Mouse (Mus musculus) naive thymus-derived CD4-positive, alpha-beta T cell, adult 2 months (primary cell): ENCODE results near the gene Nfasc.

ENCODE experiments used
- DNase-seq: peaks from one replicate; pipeline ENCODE4 v3.0.0-alpha.2; 2011; ENCODE audit warnings: low read depth

Gene Nfasc

DNA sequence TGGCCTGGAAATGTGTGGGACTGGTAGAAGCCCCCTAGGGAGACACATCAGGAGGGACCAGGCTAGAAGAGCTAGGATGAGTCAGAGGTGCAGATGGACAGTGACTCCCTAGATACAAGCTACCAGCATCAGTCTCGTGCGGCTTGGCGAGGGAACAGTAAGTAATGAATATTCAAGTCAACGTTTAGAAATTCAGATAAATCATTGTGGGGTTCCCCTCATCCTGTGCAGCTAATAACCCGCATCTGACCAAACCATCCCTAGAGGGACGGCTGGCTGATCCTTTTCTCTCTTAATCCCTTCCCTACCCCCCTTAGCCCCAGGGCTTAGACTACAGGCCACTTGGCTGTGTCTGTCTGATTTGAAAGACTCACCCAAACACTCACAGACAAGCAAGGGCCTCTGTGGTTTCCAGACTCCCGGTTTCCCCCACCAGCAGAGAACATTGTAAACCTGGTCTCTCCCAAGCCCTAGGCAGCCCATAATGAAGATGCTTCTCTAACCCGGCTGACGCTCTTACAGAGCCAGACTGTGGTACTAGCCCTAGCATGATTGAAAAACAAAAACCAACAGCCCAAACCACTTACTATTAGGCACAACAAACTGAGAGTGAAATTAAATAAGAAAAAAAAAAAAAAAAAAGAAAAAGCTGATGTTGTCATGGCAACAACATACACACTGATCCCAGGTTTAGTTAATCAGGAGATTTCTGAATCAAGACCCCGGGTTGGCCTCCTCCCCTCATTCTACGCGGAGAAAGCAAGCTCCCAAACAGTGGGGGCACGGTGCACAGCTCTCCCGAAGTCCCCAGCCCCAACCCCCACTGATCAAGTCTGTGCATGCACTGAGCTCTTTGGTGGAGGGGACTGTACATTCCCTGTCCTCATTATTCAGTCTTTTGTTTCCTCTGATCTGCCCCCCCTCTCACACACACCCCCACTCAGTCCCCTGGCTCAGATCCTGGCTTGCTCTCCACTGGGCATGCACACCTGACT lies 159.5 kb downstream of the Nfasc start:
- DNase-seq: no peak

DNA sequence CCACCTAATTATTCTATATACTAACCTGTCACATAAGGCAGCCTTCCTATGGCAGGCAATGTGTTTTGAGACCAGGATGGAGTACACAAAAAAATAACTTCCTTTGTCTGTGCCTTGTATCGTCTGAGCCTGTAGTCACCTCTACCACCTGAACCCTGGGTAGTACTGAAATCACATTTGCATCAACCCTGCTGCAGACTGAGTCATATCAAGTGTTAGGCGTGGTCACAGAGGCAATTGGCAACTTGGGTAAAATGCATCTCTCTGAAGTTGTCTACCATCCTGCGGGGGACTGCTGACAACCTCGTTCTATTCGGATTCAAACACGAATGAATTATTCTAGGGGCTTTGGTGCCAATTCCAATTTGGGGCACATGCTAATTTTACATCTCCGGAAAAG lies 161.5 kb downstream of the Nfasc start:
- no peak for DNase-seq

DNA sequence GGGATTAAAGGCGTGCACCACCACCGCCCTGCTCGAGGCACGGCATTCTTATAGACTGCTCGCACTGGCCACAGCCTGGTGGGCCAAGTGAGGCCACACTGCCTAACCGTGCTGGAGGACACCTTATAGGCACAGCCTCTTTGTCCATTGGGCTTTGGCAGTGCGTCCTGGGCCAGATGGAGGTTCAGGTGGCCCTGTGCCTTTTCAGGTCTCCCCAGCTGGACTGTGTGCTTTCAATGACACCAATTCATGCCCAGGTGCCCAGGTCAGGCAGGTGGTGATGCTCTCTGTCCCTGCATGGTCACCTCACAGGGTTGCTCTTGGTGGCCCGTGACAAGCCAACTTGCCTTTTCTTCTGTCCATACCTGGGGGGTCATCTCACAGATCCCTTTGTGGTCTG lies 164.8 kb downstream of the Nfasc start:
- DNase-seq: no peak

DNA sequence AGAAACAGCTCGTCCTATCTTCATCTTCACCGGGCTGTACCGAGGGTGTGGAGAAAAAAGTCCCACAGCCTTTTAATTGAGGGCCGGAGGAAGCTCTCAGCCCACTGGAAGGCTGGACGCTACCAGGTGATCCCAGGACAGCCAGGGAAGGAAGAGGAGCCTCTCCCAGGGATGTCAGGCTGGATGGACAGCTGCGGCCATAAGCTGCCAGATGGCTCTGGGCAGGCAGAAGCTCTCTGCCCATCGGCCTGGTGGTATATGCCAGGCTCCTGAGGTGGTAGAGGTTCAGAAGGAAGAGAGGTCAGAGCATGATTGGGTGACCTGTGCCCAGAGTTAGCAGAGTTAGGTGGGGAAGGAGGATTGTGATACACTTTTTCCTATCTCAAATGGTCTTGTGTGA lies 168.7 kb downstream of the Nfasc start:
- no peak for DNase-seq

DNA sequence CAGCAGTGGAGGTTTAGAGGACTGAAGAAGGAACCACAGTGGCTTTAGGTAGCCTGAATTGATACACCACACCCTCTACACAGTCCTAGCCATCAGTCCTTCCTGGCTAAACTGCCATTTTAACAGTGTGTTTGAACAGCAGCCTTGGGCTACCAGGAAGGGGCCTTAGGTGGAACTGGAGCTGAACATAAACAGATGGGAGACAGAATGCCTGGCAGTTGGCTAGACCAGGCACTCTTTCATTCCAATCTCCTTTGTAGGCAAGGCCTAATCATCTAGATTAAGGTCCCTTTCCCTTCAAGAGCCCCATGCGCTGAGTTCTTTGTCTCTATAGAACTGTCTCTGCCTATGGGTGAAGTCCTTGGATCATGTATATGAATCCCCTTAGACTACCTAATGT lies 170.0 kb downstream of the Nfasc start:
- DNase-seq: no peak

DNA sequence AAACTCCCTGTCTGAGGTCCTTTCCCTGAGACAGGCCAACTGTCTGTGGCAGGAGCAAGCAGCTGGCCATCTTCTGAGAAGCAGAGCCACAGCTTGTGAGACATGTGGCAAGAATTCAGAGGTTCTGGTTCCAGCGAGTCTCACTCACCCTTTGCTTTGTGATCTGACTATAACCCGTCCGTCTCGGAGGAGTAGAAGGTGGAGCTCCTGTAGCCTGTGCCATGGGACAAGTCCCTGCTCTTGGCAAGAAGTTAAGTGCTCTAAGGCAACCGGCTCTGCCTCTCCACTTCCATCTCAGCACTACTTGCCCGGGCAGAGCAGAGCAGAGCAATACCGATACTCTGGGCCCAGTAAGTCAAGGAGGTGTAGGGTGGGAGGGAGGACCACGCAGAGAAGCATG lies 170.7 kb downstream of the Nfasc start:
- DNase-seq: no peak

DNA sequence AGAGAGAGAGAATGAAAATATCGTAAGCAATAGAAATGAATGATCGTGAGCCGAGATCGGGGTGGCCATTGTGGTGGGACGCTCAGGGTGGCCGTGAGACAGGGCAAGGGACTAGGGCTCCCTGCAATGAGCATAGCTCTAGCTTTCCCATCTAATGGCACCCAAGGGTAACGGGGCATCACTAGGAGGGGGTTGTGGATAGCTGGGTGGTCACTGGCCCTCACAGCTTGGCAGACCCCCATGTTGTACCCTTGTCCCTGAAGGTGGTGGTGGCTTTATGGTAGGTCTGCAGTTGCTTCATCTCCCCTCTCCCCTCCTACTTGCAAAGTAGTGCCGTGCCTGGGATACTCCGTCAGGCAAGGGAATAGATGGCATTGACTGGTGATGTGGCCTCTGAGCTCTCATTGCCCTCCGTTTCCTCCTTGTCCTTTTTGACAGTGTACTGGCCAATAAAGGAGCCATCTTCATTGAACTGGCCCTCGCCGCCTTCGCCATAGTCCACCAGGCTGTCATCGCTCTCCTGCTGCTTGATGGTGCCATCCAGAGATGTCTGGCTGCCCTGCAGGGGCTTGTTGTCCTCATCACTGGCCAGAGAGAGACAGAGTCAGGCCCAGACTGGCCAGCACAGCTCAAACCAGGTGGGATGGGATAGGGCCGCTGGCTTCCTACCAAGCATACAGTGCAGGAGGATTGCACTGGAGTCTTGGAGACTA lies 171.4 kb downstream of the Nfasc start:
- no peak for DNase-seq

DNA sequence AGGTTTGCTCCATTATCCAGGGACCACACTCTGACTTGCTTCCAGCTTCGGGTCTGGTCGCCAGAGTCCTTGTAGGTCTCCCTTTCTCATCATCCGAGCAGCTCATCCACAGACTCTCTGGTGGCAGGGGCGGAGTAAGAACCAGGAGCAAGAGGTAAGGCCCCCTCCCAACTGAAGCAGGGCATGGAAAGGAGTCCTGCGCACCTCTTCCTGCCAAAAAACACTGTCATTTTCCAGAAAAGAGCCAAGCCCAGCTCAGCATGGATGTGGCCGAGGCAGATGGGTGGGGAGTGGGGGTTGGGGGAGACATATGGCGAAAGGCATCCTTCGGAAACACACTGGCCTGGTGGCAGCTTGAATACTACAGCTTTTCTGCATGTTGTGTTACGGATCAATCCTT lies 172.1 kb downstream of the Nfasc start:
- DNase-seq: no peak

DNA sequence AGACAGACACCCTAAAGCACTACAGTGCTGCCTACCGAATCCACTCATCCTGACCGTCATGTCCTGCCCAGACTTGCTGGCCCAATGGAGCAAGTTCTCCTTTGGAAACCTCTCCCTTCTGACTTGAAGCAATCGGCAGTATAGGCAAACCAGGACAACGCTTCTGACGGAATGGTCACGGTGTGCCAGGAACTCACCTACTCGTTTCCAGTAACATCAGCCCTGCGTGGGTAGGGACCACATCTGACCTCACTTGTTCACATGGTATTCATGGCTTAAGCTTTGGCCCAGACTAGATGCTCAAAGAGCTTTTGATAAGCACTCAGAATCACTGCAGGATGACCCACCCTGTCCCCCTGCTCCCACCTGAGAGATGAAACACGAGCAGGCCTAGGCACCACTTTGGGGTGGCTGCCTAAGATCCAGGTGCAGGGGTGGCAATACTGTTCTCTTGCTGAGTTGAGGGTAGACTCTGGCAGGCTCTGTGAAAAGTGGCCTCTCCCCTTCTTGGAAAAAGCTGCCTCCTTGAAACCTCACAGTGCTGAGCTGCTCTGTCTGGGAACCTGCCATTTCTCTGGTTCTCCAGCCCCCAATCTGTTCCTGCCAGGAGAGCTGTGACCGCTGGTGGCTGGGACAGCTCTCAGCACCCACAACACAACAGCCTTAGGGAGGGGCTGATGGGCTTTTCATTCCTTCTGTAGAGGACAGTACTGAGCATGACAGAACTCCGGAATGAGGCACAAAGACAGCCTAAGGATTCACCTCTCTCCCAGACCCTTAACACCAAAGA lies 174.1 kb downstream of the Nfasc start:
- DNase-seq: no peak

DNA sequence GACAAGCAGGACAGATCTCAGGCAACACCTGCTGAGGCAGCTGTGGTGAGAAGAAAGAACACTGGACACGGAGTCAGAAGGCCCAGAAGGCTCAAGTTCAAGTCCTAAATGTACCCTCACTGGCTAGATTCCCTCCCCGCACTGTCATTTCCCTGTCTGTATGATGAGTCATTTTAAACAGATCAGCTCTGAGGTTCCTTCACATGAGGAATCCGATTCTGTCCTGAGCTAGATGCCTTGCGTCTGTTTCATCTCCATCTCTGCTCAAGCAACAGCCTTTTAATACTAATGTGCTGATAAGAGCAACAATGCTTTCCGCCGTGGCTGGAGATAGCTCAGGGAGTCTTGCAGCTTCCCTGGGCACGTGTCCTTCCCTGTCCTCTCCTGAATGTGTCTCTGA lies 175.8 kb downstream of the Nfasc start:
- DNase-seq: no peak

DNA sequence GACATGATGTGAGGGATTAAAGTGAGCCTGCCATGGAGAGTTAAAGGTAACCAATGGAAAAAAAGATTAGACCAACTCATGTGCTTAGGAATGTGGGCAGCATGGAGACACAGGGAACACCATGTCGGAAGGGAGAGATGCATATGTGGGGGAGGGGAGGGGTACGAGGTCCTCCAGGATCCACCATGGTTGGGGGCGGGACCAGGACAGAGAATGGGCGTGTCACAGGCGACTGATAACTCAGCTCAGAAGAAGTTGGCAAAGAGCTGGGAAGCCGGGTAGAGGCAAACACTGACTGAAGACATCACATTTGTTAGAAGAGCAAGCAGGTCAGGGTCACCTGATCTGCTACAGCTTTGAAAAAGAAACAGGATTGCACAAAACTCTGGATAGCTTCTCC lies 176.7 kb downstream of the Nfasc start:
- no peak for DNase-seq

DNA sequence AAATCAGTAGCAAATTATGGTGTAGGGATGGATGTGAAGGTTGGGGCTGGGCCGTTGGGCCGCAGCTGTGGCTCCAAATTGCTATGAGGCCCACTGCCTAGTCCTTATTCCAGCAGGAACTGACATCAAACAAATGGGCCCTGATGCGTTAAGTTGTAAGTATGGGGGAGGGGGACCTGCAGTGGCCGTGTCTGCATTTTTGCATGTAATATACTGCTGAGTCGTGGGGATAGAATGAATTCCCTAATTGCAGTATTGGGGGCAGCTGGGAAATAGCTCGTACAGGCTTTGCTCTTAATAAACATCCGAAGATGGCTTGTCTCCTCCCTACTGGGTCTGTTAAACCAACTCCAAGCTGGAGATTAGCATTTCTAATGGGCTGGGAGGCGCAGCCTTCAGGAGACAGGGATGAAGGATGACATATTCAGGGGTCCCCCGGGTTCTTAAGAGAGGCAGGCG lies 179.2 kb downstream of the Nfasc start:
- no peak for DNase-seq

DNA sequence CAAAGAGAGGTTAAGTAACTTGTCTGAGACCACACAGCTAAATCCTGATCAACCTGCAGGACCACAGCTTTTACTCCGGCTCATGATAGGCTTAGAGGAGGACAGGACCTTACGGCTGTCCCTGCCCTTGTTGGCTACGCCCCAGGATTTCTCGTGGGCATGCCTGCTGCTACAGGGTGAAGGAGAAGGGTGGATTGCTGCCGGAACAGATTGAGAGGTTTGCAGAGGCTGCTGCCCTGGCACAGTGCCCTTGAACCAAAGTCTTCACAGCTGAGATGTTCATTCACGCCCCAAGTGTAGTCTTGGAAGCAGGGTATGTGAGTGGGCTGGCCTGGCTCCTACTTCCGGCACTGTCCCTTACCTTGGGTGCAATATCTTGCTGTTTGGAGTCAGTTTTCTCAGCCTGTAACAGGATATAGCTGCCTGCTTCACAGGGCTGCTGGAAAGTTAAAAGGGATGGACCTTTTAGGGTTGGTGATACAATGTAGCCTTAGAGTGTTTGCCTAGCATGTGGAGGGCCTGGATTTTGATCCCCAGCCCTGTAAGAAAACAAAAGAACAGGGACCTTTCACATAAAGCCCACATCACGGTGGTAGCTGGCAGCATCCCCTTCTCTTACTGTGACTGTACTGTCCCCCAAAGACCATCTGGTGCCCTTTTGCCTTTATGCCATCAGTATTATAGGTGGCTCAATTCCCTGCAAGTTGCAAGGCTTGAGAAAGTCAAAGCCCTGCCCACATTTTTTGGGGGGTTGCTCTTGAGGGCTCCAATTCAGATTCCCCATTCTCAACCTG lies 180.5 kb downstream of the Nfasc start:
- no peak for DNase-seq

DNA sequence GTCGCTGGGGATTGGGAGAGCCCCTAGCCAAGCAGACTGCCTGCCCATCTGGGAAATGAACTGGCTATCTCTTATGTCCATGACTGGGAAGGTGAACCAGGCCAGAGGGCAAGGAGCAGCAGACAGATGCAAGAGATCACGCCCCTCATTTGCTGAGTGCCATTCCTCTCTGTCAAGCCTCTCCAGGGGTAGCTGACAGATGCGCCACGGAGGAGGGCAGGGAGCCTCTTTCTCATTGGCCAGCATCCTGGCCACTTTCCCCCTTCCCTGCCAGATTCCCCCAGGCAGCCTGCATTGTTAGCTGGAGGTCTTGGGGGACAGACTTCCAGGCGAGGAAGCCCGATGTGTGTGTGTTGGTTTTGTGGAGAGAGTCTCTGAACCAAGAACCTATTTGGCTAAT lies 182.6 kb downstream of the Nfasc start:
- no peak for DNase-seq

DNA sequence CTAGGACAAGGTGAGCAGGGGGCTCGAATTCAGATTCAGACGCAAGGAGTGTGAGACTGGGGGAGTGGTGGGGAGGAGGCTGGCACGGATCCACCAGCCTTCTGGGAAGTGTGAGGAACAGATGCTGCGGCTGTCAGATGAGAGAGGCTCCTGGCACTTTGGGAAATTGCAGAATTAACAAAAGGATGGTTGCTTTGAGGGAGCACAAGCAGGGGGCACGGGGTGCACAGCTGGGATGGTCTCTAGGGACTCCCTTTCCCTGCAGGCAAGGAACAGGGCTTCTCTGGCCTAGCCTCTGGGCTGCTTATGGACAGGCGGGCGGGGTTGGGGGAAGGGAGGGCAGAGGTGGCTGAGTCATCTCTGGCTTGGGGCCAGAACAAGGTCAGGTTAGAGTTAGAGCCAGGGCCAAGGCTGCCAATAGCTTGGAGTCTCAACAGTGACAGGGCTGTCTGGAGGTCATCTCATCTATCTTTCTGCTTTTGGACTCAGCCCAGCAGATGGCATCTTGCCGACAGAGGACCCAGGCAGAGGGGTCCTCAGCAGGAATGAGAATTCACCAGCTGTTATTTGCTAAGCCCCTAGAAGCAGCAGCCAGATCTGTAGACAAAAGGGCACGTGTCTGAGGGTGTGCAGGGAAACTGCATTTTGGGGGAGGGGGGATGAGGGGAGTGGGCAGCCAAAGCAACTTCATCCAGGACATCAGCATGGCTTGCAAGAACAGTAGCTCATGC lies 183.5 kb downstream of the Nfasc start:
- DNase-seq: no peak

DNA sequence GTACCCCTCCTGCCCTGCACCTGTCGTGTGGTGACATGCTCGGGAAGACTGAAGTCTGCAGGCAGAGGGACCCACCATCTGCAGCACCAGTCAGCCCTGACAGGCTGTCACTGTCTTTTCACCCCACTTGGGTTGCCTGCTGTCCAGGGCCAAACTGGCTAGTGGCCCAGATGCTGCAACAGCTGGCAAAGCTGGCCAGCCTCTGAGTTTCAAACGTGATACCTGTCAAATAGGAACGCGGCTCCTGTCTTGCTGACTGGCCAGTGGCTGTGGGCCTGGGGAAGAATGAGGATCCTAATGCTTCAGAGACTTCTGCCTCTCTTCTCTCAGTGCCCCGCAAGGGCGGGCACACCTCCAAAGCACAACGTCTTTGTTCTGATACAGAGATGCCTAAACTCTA lies 197.8 kb downstream of the Nfasc start:
- no peak for DNase-seq

DNA sequence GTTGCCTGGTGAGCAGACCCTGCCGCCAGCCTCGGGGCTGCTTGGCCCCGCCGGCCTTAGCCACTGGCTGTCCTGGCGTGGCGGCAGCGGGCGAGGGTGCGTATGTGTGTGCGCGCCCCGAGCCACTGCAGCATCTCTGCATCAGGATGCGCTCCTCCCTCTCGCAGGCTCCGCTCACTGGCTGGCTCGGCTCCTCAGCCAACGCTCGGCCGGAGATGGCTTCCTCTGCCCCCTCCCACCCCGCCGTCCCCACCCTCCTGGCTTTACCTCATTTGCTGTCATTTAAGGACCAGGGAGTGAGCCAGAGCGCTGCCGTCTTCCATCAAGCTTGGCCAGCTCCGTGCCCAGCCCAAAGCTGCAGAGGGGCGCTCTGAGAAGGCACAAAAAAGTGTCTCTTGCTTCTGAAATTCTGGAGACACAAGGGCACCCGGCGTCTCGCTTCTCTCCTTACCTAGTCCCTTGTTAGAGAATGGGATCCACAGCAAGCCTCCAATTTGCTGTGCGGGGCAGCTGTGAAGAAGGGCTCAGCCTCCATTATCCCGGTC lies 198.8 kb downstream of the Nfasc start, which contains the start of gene Cntn2:
Gene Cntn2 (minus strand): TSS at position 495 of the 545 bp plus-strand sequence.
- no peak for DNase-seq

DNA sequence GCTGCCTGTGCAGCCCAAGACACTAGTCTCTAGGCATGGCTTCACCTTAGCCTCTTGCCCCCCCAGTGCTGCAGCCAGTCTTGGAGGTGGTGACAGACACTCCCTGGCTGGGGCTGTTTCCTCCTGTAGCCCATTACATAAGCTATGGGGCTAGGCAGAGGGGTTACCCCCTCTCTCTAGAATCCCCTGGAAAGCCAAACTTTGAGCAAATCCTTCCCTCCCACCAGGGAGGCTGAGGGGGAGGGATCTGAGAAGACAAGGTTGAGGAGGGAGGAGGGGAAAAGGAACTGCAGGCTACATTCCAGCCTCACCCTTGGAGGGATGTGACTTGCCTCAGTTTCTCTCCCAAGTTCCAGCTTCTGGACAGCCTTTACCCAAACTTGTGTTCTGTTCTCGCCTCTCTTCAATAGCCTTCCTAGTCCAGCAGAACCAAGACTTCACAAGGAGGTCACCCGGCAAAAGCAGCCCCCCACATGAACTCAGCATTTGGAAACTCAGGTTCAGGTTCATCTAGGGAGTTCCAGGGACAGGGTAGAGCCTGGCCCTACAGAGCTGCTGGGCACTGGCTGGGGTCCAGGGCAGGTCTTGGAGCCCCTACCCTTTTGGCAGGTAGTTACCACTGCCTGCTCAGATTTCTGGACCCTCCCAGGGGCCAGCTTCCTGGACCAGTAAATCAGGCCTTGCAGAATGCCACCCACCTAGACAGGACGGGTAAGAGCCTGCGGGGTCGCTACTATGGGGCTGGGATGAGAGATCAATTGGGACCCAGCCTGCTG lies 199.6 kb downstream of the Nfasc start:
- no peak for DNase-seq

DNA sequence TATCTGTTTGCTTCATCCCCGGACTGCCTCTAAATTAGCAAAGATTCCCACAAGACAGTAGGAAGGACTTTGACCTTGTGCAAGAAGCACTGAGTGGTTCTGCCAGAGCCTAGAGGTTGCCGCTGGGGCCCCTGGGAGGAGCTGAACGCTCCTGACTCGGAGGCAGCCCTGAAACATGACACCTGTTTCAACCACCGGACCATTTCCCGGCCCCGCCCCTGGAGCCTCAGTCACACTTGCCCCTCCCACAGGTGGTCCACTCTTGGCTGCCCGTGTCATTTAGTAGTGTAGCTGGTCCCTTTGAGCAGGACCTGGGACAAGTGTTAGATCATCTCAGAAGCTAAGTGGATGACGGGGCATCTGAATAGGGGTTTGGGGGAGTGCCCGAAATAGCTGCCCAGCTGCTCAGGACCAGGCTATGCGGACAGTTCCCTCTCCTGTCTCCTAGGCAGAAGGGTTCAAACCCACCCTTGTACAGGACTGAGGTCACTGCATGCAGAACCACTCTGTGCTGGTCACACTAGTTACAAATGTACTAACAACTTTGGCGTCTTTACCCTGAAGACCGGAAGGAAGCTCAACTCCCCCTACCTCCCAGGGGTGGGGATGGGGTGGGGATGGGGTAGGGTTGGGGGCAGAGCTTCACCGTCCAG lies 200.3 kb downstream of the Nfasc start:
- DNase-seq: no peak
